Mouse (Mus musculus) olfactory bulb, adult 2 months (tissue): ENCODE results near the gene Sptbn4.

ENCODE experiments used
- CTCF ChIP-seq: fragments of 200-500 bp; IDR thresholded peaks from 2 replicates; pipeline ENCODE4 v1.5.1; 2012; ENCODE audit warnings: low read depth, mild to moderate bottlenecking, low read length, moderate library complexity; ENCODE audit not compliant: insufficient read depth
- POLR2A ChIP-seq: fragments of 200-500 bp; IDR thresholded peaks from 2 replicates; pipeline ENCODE4 v1.6.1; 2012; ENCODE audit warnings: mild to moderate bottlenecking, low read depth, low read length, moderate library complexity; ENCODE audit not compliant: insufficient read depth

DNA sequence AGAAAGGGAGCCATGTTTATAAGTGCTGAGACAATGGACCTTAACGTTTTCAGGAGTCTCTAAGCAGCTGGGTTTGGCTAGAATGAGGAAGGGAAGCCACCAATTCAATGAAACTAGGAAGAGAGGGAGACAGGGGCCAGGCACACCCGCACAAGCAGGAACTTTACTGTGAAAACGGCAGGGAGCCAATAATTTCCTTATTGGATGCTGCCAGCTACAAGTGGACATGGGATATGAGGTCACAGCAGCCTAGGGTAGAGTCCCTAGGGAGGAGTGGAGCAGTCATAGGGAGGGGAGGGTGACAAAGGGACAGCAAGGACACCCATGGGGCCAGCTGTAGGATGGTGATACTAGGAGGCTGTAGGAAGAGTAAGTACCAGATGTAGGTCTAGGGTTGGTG is 45.5 kb upstream of the Sptbn4 start:
- TF ChIP-seq POLR2A, result no peak
- TF ChIP-seq CTCF, result no peak
